Mouse (Mus musculus) A20 (cell line): Measurements from ENCODE around the gene Ctnnal1.
A peak's percentile ranks its signal among the peaks of the same experiment; 100 is the strongest.

ENCODE experiments used
- DNase-seq: peaks from one replicate; pipeline ENCODE4 v3.0.0-alpha.2; 2011; ENCODE audit warnings: low read depth, low spot score

Gene Ctnnal1

GRCm38 (mm10) chr4:56802669-56803150 lies 62.3 kb downstream of the Ctnnal1 start:
- no peak for DNase-seq

GRCm38 (mm10) chr4:56801907-56802668 lies 62.9 kb downstream of the Ctnnal1 start, which contains the start of the genes Elp1 and Fam206a:
Gene Elp1 (minus strand): TSS chr4:56802331.
Gene Fam206a (plus strand): TSS chr4:56802345.
- DNase-seq: peak; percentile 96

DNA sequence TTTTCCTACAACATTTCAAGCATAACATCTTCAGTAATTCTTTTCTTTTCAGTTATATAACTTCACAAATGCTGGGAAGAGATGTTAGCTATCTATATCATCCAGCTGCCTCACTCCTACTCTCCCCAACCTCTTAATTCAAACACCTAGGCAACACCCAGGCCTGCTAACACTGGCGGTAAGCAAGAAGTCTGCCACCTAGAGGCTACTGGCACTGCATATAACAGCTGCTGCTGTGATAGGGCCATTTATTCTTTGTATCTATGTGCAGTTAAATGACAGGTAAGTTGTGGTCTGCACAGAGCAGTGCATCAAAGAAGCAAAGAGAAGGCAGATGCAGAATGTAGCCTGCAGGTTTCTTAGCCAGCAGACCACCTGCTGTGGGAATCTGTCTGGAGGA lies 73.6 kb downstream of the Ctnnal1 start:
- DNase-seq: peak; percentile 40

GRCm38 (mm10) chr4:56771065-56771464 lies 93.9 kb downstream of the Ctnnal1 start:
- DNase-seq: no peak

- DNase-seq: no peak
These were observed 96.1 kb downstream of the Ctnnal1 start for GRCm38 (mm10) chr4:56768913-56769312.

DNA sequence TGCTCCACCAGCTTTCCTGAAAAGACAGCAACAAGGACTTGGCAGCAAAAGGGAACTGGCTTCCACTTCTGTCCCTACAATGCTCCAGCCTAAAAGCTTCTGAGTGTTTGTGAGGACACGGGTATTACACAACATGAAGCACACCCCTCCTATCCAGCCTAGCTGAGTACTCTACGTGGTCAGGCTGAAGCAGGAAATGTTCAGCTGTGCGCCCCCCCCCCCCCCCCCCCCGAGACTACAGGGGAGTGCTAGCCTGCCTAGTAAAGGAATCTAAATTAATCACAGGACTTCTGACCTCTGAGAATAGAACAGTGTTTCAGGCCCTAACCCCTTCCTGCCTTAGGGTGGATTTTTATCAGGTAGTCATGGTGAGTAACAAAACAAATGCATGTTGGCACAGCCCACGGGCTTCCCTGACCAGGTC lies 97.1 kb downstream of the Ctnnal1 start:
- DNase-seq: no peak
